Mouse (Mus musculus) thymus, postnatal 25 days (tissue): ENCODE data around the gene Ccdc141.

Experiments
- DNase-seq: peaks from one replicate; pipeline ENCODE4 v3.0.0; 2022

Gene Ccdc141

GRCm38 (mm10) chr2:77170633-77171105 is at the start of gene Ccdc141:
TSS of gene Ccdc141 (minus strand) at chr2:77170636.
- DNase-seq = no peak

GRCm38 (mm10) chr2:77212885-77213284 is 42.4 kb upstream of the Ccdc141 start:
- DNase-seq = no peak

DNA sequence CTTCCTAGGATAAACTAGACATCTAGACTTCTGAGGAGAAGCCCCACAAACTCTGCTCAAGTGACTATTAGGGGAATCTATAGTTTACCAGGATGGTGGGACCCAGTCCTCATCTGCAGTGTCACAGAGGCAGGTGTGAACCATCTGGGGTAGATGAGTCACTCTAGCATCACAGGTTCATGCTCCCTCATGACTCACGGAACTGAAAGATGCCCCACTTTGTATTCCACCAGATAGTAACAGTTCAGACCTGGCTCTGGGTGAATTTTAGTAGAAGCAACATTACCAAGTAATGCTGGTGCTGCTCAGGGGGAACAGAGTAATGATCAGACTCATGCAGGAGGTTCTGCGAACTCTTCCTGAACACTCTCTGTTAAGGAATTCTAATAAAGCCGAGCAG is 36.5 kb upstream of the Ccdc141 start:
- no peak for DNase-seq

- no peak for DNase-seq
These were observed 33.5 kb upstream of the Ccdc141 start for GRCm38 (mm10) chr2:77203916-77204315.

DNA sequence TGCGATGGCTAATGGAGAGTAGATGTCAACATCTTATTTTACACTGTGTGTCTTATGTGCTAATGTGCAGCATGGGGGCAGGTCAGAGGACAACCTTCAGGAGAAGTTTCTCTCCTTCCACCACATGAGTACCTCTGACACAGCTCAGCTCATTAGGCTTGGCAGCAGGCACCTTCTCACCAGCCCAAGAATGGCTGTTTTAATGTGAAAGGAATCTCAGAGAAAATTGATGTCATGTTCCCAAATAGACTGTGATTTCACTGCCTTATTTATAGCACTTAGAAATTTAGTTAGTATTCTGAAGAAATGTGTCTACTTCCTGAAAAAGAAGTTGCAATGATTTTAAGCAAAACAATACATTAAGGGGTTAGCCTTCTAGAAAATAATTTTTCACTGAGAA is 31.5 kb upstream of the Ccdc141 start:
- DNase-seq = no peak

DNA sequence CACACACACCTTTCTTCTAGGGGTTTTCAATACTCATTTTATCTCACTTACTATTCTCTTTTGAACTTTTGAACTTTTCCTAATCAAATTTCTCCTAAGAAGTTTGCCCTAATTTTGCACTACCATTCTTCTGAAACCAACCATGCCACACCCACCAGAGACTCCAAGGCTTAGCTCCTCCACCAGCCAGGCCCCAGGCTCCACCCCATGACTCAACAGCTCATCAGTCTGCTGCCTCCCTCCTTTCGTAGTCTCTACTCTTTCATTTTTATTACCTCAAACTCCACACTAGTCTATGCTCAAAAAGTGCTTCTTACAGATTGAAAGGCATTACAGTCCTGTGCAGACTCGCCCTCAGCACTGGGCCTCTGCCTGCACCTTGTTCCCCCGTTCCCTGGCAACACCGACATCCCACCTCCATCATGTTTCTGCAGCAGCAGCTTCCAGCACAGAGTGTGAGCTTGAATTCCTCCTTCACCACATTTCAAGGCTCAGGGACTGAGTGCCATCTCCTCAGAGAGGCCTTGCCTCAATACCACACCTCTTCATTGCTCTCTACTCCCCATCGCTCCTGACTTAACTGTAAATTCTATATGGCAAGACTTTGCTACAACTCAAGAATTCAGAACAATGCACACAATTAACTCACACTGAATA is 30.6 kb upstream of the Ccdc141 start:
- no peak for DNase-seq

GRCm38 (mm10) chr2:77200379-77200778 is 29.9 kb upstream of the Ccdc141 start:
- DNase-seq = no peak

DNA sequence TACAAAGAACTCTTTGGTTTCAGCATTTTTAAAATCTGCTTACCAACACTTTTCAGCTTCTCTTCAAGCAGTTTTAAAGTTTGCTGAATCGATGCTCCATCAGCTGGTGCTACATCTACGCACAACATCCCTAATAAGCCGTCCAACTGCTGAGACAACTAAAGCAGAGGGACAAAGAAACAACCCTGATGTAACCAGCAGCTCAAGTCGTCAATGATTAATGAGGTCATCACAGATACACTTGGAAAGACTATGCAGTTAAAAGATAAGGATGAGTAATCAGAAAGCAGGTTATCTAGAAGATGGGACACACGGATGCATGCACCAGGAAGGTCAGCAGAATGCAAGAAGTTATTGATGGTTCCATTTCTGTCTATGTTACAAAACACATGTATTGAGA is 27.8 kb upstream of the Ccdc141 start:
- no peak for DNase-seq

DNA sequence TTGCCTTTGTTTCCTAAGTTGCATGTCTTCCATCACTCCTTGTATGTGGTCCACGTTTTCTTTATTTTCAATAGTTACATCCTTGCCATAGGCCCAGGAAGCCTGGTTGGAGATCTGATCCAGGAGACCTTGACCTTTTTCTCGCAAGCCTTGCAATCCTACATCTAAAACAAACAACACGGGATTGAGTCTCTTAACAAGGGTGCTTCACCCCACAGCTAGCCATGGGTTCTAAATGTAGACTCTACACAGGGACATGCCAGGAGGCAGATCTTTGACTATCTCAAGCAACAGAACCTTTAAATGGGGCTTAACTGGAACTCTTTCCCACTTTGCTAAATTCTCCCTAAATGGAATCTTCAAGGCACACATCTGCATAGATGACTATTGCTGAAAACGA is 26.4 kb upstream of the Ccdc141 start:
- no peak for DNase-seq

DNA sequence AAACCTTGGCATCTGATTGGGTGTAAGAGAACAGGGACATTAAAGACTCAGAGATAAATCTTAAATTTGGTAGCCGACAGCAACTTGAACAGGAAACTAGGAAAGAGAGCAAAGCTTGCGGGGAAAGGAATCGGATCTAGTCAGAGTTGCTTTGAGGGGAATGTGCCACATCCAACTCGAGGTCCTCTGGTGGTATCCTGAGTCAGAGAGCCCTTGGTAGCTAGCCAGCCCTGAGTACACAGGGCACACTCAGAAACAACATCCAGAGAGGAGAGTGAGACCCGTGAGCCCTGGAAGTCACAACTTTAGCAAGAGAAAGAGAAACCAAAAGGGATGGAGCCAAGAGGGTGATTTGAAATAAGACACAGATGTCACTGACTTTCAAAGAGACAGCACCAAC is 24.6 kb upstream of the Ccdc141 start:
- DNase-seq = no peak

- DNase-seq = no peak
These were observed 21.4 kb upstream of the Ccdc141 start for GRCm38 (mm10) chr2:77191811-77192210.

GRCm38 (mm10) chr2:77190891-77191290 is 20.5 kb upstream of the Ccdc141 start:
- no peak for DNase-seq

- DNase-seq = no peak
These were observed 19.9 kb upstream of the Ccdc141 start for GRCm38 (mm10) chr2:77190301-77190700.

- DNase-seq = no peak
These were observed 19.2 kb upstream of the Ccdc141 start for GRCm38 (mm10) chr2:77189671-77190070.

DNA sequence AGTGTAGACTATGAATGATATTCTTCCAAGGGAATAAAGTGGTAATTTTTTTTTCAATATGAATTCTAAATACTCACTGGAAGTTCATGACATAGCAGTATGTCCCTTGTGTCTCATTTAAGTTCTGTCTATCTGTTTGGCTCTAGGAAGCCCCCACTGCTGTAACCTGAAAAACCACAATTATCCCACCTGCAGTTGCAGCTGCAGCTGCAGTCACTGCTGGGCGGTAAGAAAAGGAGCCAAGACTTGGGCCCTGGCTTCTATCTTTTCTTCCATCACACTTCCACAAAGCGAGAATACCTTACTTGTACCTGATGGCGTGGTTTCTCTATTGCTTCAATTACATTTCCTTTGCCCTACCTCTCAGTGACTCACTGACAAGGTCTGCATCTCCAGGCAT is 17.1 kb upstream of the Ccdc141 start:
- DNase-seq = peak; percentile 59

DNA sequence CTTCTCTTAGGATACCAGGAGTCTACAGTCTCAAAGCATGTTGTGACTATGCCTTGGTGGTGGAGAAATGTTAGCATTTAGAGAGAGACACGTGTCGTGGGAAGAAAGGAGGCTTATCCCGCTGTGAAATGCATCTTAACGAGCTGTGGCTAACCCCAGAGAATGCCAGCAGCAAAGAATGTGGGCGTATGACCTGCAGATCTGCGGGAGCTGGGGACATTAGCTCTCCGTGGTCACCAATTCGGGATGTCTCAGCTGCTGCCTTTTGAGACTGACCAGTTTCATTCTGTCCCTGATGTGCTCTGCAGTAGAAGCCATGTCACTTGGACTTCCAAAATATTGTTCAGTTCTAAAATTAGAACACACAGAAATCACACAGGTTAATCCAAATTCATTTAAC is 16.5 kb upstream of the Ccdc141 start:
- DNase-seq = no peak

DNA sequence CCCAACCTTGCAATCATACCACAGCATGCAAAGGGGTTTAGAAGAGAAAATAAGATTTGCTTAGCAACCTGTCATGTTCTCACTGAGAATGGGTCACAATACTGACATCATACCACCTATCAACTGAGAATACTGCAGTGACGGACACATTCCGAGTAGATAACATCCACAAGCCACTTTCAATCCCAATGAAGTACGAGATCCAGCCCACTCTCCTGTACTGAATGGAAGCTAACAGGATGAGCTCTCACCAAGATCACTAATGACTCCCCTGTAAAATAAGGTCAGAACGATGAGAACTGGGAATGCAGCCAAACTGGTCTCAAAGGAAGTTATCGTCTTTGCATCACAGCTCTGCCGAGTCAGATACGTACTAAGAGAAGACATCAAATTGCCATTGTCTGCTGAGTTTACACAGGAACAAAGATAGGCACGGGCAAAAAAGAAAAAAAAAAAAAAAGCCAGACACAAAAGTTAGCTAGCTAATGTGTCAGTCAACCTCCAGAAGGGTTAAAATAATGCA is 13.7 kb upstream of the Ccdc141 start:
- no peak for DNase-seq

DNA sequence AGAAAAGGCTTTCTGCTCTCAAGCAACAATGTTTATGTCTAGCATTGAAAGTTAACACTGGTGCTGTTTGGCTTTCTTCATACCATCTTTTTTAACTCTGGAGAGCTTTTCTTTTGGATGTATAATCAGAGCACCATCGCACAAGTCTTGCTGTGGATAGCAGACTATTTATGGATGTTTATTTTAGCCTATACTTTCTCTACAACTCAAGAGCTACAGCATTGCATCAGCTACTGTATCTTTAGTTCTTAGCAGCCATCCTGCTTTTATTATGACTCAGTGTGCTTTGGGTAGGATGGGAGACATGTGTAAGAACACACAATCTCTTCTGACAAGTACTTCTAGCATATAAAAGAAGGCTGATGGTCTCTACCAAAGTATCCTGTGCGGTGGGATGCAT is 13.2 kb upstream of the Ccdc141 start:
- DNase-seq = no peak

DNA sequence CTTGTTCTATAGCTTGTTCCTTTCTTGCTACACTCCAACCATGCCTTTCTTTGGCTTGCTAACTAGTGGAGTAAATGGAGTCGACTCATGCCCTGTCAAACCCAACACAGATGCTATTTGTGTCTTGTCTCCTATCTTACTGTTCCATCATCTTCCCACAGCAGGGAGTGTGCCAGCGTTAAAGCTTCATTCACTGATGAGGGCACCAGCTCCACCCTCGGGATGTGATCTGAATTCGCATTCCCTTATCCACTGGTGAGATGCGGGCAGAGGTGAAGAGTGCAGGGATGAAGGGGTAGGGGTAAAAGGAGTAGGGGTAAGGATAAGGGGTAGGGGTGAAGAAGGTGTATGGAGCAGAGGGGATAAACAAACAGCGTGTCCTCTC is 12.6 kb upstream of the Ccdc141 start:
- no peak for DNase-seq

GRCm38 (mm10) chr2:77182271-77182995 is 12.0 kb upstream of the Ccdc141 start:
- DNase-seq = no peak

- no peak for DNase-seq
These were observed 7.0 kb upstream of the Ccdc141 start for GRCm38 (mm10) chr2:77177472-77177871.

DNA sequence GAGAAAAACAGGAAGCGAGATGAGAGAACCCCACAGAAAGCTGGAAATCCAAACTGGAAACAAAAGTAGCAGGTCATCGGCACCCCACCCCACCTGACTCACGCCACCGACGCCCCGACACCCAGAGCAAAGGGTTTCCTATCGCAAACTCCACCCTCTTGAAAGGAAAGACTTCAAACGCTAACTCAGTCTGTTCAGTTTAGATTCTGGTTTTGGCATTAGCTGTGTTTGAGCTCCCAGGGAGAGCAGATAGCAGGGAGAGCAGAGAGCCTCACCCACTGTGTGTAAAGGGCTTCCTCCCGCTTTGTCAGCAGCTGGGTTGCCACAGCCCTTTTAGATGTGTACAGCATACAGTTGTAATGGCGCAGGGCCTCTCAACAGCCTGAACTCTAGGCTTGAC is 6.0 kb upstream of the Ccdc141 start:
- DNase-seq = peak; percentile 46

DNA sequence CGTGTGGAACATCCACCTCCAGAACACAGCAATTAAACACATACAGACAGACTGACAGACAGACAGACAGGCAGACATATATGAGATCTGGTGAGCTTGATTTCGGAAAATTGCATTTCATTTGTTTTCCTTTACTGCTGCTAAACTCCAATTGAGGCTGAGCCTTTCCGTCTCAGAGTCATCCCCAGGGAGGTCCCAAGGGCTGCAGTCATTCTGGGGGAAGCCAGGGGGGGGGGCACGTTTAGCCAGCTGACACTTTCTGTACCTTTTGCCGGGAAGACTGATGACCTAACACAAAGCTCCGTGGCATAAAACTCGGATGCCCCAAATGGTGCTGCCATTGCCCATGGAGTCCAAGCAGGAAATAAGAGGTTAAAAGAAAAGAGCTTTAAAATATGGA is 5.0 kb upstream of the Ccdc141 start:
- no peak for DNase-seq

- DNase-seq = no peak
These were observed 3.9 kb upstream of the Ccdc141 start for GRCm38 (mm10) chr2:77174313-77174712.

- DNase-seq = no peak
These were observed 3.4 kb upstream of the Ccdc141 start for GRCm38 (mm10) chr2:77173821-77174220.
